Mouse (Mus musculus): ENCODE measurements around the gene Gm45844. TPM values are rescaled to one million over a fixed set of nuclear protein-coding genes. Genes with fewer than 3 reads are reported as not detected.
"Not testable (repeated sequence)": the region's sequence is repeated elsewhere in the genome, so short reads cannot be mapped to it uniquely, and the experiment has no call there.

Gene Gm45844
- not detected in 2 replicates for total RNA-seq (2015; ENCODE audit: low replicate concordance)
- 0.70 TPM in 1 of 2 replicates, not detected in the other for total RNA-seq (2017; ENCODE audit: low replicate concordance)

DNA sequence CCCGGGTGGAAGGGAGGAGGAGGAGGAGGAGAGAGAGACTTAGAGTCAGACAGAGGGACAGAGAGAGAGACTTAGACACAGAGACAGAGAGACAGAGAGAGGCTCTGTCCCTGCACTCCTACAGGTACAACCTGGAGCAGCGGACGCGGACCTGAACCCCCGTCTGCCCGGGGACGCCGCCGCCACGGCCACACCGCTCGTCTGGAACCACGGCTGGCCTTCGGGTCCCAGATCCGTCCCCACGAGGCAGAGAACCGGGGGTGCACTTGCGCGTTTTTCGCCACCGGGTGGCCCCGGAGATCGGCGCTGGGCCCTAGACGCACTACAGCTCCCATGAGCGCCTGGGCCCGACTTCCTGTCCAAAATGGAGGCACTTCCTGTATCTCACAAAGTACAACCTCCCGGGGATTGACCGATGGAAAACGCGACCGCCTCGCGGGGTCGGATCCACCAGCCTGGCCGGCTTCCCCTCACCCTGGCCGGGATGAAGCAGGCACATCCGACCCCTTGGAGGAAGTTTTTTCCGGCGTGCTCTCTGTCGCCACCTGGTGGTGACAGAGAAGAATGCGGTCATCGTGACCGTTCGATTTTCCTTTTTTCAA is at the start of gene Gm45844:
TSS of gene Gm45844 (minus strand) at position 324 of the 602 bp plus-strand sequence.
- ATAC-seq (replicated peaks; ENCODE audit: low FRiP score, poor library complexity, severe bottlenecking): peak; percentile 100

DNA sequence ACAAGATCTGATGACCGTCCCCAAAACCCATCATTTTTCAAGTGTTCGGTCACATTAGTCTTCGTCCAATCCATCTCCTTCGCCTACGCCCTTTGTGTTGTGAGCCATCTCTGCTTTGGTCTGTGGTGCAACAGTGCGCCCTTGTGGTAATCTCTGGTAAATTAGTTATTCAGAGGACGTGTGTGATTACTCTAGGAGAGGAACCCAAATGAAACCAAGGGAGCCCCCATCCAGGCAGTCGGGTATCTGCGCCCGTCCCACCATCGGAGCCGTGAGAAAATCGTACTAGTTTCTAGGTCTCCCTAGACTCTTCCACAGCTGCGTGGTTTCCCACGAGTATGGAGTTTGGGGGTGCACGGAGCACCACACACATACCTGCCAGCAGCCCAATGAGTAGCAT is 17.5 kb upstream of the Gm45844 start:
- no peak for ATAC-seq (replicated peaks; ENCODE audit: low FRiP score, poor library complexity, severe bottlenecking)

DNA sequence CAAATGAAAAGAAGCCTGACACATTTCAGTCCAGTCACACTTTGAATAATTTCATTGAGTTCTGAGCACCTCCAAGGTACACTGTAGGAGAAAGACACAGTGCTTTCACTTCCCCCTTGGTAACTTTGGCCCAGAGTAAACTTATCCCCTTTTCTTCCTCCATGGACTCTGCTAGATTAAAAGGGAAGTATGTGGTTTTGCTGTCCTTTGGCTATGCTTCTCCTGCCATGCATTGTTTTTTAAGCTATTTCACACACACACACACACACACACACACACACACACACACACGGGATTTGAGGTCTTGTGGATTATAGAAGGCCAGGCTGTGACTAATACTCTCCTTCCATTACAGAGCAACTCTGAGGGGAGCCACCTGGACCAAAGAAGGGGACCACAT is 3.3 kb upstream of the Gm45844 start:
- ATAC-seq (replicated peaks; ENCODE audit: low FRiP score, poor library complexity, severe bottlenecking): no peak

DNA sequence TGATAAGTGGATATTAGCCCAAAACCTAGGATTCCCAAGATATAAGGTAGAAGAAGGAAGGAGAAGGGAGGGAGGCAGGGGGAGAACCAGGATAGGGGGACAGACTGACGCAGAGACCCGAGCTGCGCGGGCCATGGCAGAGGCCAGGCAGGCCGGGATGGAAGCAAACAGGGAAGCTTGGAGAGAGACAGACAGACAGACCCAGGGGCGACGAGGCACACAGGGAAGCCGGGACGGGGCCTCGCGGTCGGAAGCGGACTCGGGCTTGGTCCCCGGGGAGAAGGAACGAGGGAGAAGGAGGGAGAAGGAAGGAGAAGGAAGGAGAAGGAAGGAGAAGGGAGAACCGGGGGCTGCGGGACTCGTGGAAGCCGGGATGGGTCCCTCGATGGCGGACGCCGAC is 533 bp downstream of the Gm45844 start:
- ATAC-seq (replicated peaks; ENCODE audit: low FRiP score, poor library complexity, severe bottlenecking): not testable (repeated sequence)

DNA sequence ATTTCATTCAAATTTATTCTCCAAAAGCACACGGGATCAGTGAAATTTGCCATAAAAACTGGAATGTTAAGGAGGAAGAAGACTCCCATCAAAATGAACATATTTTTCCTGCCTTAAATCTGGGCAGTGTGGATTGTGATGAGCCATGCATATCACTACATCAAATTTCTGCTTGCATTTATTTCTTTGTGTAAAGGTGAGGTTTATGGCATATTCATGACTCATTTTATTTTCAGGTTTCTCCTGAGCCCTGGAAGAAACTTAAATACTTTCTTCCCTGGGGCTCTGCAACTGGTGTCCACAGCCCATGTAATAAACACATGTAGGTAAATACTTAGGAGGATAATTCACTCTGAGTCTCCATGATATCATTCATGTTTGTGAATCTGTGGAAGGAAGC is 30.9 kb downstream of the Gm45844 start, which contains the start of gene Vmn2r29:
TSS of gene Vmn2r29 (minus strand) at position 101 of the 400 bp plus-strand sequence.
- not testable (repeated sequence) for ATAC-seq (replicated peaks; ENCODE audit: low FRiP score, poor library complexity, severe bottlenecking)

DNA sequence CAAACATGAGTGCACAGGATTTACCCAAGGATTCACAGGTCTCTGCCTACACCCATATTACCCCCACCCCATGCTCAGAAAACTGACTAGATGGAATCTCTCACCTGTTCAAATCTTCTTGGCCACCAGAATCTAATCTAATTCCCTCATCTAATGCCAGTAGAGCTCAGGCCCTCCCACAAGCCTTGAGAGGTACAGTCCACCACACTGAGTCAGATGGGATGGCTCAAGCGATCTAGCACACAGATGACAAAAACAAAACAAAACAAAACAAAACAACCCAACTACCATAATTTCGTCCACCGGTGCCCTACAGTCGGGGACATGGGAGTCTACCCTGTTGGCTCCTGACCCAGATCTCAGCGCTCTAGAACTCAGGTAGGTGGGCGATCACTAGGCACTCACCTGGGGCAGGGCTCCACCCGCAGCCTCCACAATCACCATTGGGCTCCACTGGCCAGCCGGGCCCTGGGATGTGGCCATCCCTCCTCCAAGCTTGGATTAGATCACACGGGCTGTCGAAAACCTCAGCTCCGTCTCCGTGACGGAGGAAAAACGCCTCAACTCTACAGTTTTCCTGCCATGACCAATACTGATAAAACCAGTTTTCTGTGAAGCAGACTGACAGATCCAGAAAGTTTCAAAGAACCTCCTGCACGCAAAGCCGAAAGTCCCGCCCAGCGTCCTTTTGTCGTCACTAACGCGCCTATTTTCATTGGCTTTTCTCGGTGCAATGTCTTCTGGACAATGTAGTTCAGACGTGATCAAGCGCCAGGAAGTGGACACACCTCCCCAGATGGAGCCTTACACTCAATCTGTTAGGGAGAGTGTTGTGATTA is 68.6 kb downstream of the Gm45844 start, which contains the start of gene Zfp772:
TSS of gene Zfp772 (minus strand) at position 686 of the 839 bp plus-strand sequence.
- ATAC-seq (replicated peaks; ENCODE audit: low FRiP score, poor library complexity, severe bottlenecking): not testable (repeated sequence)

DNA sequence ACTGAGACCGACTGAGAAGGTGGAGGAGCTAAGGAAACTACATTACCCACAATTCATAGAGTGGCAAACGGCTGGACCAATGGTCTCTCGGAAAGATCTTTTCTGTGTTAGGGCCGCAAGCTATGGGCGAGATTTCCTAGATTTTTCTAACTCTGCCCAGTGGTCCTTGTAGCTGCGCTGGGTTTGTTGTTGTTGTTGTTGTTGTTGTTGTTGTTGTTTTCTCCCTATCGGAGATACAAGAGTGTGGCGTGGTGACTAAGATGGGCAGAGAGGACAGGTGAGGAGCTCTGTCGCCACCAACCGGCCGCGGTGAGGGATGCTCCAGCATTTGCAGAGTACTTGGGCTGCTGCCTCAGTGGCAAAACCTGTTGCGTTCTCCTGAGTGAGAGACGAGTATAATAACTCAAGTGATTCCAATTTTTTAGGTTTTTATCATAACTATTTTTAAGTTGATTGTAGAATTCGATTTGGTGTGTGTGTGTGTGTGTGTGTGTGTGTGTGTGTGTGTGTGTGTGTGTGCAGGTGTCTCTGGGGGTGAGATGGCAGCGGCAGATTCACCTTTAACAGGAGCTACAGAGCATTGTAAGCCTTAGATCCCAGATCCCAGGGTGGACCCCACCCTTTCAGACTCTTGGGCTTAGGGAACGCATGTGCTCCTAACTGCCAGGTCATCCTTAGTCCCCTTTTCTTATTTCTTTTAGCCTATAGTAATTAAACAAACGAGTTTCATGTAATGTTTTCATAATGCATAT is 89.7 kb downstream of the Gm45844 start:
- ATAC-seq (replicated peaks; ENCODE audit: low FRiP score, poor library complexity, severe bottlenecking): peak; percentile 84

DNA sequence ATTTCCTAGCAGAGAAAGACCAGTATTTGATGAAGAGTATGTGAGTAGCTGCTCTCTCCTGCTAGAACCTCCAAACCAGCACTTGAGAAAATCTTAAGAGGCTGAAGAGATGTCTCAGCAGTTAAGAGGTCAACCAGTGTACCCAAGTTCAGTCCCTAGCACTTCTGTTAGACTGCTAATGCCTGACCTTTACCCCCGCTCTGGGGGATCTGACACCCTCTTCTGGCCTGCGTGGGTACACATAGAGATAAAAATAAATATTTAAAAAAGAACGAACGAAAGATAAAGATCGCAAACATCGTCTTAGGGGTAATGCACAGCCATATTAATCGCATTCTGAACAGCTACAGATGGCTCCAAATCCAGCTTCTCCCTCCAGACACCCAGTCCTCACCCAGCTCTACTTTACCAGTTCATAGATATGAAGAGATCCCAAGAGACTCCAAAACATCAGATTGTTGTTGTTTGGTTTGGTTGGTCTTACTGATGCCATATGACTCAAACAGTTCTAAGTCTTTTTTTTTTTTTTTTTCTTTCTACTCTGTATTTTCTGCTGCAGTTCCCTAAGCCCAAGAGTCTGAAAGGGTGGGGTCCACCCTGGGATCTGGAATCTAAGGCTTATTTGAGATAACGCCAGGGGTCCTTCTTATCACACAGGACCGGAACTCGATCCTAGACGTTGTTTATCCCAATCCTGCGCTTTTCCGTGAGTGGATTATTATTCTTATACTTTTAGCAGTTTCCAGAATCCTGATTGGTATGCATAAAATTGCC is 90.5 kb downstream of the Gm45844 start:
- no peak for ATAC-seq (replicated peaks; ENCODE audit: low FRiP score, poor library complexity, severe bottlenecking)

DNA sequence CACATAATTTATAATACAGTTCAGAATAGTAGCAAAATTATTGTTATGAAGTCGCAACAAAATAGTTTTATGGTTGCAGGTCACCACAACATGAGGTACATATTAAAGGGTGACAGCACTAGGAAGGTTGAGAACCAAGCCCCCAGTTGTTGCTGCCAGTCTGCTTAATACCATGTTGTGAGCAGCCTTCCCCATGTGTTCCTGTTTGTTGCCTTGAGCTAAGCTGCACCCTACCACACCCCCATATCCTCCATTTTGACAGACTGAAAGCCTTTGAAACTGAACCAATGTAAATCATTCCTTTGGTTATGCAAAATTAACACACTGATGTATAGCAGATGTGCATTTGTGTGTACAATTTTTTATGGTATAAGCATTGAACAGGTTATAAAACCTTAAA is 92.2 kb downstream of the Gm45844 start:
- no peak for ATAC-seq (replicated peaks; ENCODE audit: low FRiP score, poor library complexity, severe bottlenecking)

DNA sequence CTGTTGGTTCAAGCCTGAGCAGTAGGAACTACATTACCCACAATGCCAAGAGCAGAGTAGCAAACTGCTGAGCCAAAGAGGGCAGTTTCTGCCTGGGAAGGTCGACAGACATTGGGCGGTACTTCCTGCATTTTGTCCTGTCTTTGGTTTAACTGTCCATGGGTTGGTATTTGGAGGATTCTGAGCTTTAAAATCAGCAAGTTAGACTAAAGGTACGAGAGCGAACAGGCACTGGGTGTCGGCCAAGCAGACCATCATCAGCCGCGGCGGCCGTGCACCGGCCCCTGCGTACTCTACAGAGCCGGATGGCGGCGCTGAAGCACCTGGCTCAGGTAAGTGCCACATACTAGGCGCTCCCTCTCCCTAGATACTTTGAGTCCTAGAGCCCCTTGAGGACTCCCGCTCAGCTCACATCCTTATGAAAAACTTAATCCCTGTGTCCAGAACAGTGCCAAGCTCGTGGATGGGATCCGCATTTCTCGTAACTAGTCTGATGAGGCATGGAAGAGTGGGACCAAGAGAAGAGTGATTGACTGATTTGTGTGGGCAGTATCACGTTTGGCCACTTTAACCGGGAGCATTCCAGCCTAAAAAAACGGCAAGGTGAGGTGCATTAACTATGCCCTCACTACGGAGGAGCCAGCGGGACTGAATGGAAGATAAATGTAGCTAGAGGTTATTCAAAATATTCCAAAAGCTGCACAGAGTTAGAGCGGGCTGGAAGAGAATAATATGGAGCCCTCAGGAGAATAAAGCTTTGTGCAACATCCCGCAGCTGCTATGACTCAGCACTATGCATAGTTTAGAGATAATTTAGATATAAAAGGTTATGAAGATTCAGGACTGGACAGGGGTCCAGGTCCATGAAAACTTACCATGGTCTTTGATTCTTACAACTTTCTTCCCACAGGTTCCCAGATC is 106.6 kb downstream of the Gm45844 start, which contains the start of gene Zfp418:
TSS of gene Zfp418 (plus strand) at position 104 of the 921 bp plus-strand sequence.
- ATAC-seq (replicated peaks; ENCODE audit: low FRiP score, poor library complexity, severe bottlenecking): no peak

Other genes with a start within 250 kb of the Gm45844 start
- gene Zfp954, start 156.8 kb downstream of the Gm45844 start, total RNA-seq (2015; ENCODE audit: low replicate concordance): 0.19 and 2.5 TPM in 2 replicates
- 2.4 and 3.5 TPM in 2 replicates for gene Zfp954, start 156.8 kb downstream of the Gm45844 start, total RNA-seq (2017; ENCODE audit: low replicate concordance)
- 1.5 and 2.5 TPM in 2 replicates for gene Zfp773, start 141.5 kb downstream of the Gm45844 start, total RNA-seq (2015; ENCODE audit: low replicate concordance)
- 4.7 and 4.9 TPM in 2 replicates for gene Zfp773, start 141.5 kb downstream of the Gm45844 start, total RNA-seq (2017; ENCODE audit: low replicate concordance)
- 2.5 TPM in 1 of 2 replicates, not detected in the other for gene Zfp418, start 107.0 kb downstream of the Gm45844 start, total RNA-seq (2015; ENCODE audit: low replicate concordance)
- gene Zfp418, start 107.0 kb downstream of the Gm45844 start, total RNA-seq (2017; ENCODE audit: low replicate concordance): 1.4 TPM in 1 of 2 replicates, not detected in the other
- gene Zfp772, start 68.3 kb downstream of the Gm45844 start, total RNA-seq (2015; ENCODE audit: low replicate concordance): 0.84 and 3.5 TPM in 2 replicates
- gene Zfp772, start 68.3 kb downstream of the Gm45844 start, total RNA-seq (2017; ENCODE audit: low replicate concordance): 0.43 and 0.56 TPM in 2 replicates
- gene Vmn2r29, start 31.0 kb downstream of the Gm45844 start, total RNA-seq (2015; ENCODE audit: low replicate concordance): not detected in 2 replicates
- 0.28 and 0.51 TPM in 2 replicates for gene Vmn2r29, start 31.0 kb downstream of the Gm45844 start, total RNA-seq (2017; ENCODE audit: low replicate concordance)
- gene Clcn4, start 22.6 kb upstream of the Gm45844 start, total RNA-seq (2015; ENCODE audit: low replicate concordance): 4.2 and 4.8 TPM in 2 replicates
- 10.1 and 10.6 TPM in 2 replicates for gene Clcn4, start 22.6 kb upstream of the Gm45844 start, total RNA-seq (2017; ENCODE audit: low replicate concordance)
- gene Vmn2r30, start 59.3 kb upstream of the Gm45844 start, total RNA-seq (2015; ENCODE audit: low replicate concordance): not detected in 2 replicates
- not detected in 2 replicates for gene Vmn2r30, start 59.3 kb upstream of the Gm45844 start, total RNA-seq (2017; ENCODE audit: low replicate concordance)
- not detected in 2 replicates for gene Gm45783, start 96.3 kb upstream of the Gm45844 start, total RNA-seq (2015; ENCODE audit: low replicate concordance)
- not detected in 2 replicates for gene Gm45783, start 96.3 kb upstream of the Gm45844 start, total RNA-seq (2017; ENCODE audit: low replicate concordance)
- not detected in 2 replicates for gene Vmn2r31, start 121.4 kb upstream of the Gm45844 start, total RNA-seq (2015; ENCODE audit: low replicate concordance)
- gene Vmn2r31, start 121.4 kb upstream of the Gm45844 start, total RNA-seq (2017; ENCODE audit: low replicate concordance): not detected in 2 replicates
- not detected in 2 replicates for gene Vmn2r32, start 201.7 kb upstream of the Gm45844 start, total RNA-seq (2015; ENCODE audit: low replicate concordance)
- not detected in 2 replicates for gene Vmn2r32, start 201.7 kb upstream of the Gm45844 start, total RNA-seq (2017; ENCODE audit: low replicate concordance)